Mouse (Mus musculus): ENCODE measurements at regions not wholly inside any gene's neighbourhood (a gene's known extent, or its start where the extent isn't known, plus 50 kb on each side); places are given as distances from the start of the nearest gene placed in this dataset.

GRCm38 (mm10) chr17:45966736-45967135, 65.4 kb downstream of the Vegfa start:
- DNase-seq: no peak

- DNase-seq: peak; percentile 68
These were observed 68.1 kb downstream of the Vegfa start for GRCm38 (mm10) chr17:45964031-45964430.

- DNase-seq: no peak
These were observed 68.8 kb downstream of the Vegfa start for GRCm38 (mm10) chr17:45963332-45963731.

- no peak for DNase-seq
These were observed 70.4 kb downstream of the Vegfa start for GRCm38 (mm10) chr17:45961626-45962319.

- peak; percentile 42 for DNase-seq
These were observed 73.9 kb downstream of the Vegfa start for GRCm38 (mm10) chr17:45958094-45958881.

- DNase-seq: no peak
These were observed 76.7 kb downstream of the Vegfa start for GRCm38 (mm10) chr17:45955481-45955880.

- no peak for DNase-seq
These were observed 77.3 kb downstream of the Vegfa start for GRCm38 (mm10) chr17:45954824-45955223.

- no peak for DNase-seq
These were observed 78.6 kb downstream of the Vegfa start for GRCm38 (mm10) chr17:45953523-45953922.

GRCm38 (mm10) chr17:45950533-45951164, 81.5 kb downstream of the Vegfa start:
- DNase-seq: peak; percentile 61

- DNase-seq: no peak
These were observed 83.0 kb downstream of the Vegfa start for GRCm38 (mm10) chr17:45949141-45949540.

- DNase-seq: no peak
These were observed 83.7 kb downstream of the Vegfa start for GRCm38 (mm10) chr17:45948314-45948935.

GRCm38 (mm10) chr17:45945005-45945404, 87.2 kb downstream of the Vegfa start:
- peak; percentile 53 for DNase-seq

GRCm38 (mm10) chr17:45943244-45943643, 88.9 kb downstream of the Vegfa start:
- peak; percentile 45 for DNase-seq

- no peak for DNase-seq
These were observed 90.2 kb downstream of the Vegfa start for GRCm38 (mm10) chr17:45941890-45942375.

GRCm38 (mm10) chr17:45940121-45940813, 91.9 kb downstream of the Vegfa start:
- DNase-seq: no peak

- no peak for DNase-seq
These were observed 93.9 kb downstream of the Vegfa start for GRCm38 (mm10) chr17:45938284-45938683.

GRCm38 (mm10) chr17:45936577-45936976, 95.6 kb downstream of the Vegfa start:
- no peak for DNase-seq

- DNase-seq: no peak
These were observed 96.9 kb downstream of the Vegfa start for GRCm38 (mm10) chr17:45935291-45935690.

GRCm38 (mm10) chr17:45934002-45934401, 98.2 kb downstream of the Vegfa start:
- DNase-seq: no peak

- no peak for DNase-seq
These were observed 99.1 kb downstream of the Vegfa start for GRCm38 (mm10) chr17:45933034-45933433.

- DNase-seq: no peak
These were observed 99.6 kb downstream of the Vegfa start for GRCm38 (mm10) chr17:45932611-45933010.

- no peak for DNase-seq
These were observed 102.6 kb downstream of the Vegfa start for GRCm38 (mm10) chr17:45929591-45929990.

Measured in lung, postnatal 10 days (tissue).